Mouse (Mus musculus): ENCODE results near the gene Ano4.

The Ano4 gene

GRCm38 (mm10) chr10:89344491-89345195 lies at the start of gene Ano4:
Ano4 (minus strand) TSS chr10:89344762.
- DNase-seq (ENCODE audit: extremely low read depth, low read depth), result no peak

DNA sequence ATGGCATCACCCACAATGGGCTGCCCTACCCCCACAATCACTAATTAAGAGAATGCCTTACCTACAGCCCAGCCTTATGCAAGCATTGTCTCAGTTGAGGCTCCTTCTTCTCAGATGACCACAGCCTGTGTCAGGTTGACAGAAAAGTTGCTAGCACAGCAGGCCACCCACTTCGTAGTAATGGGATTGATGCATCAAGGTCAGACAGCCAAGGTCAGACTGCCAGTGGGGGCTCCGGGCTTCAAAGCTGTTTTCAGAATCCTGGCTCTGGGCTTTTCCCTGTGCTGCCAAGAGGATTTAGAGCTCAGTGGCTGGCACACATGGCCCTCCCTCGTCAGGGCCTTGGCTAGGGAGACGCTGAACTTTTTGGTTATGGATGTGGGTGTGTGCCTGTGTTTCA lies 48.1 kb upstream of the Ano4 start:
- no peak for DNase-seq (ENCODE audit: extremely low read depth, low read depth)

DNA sequence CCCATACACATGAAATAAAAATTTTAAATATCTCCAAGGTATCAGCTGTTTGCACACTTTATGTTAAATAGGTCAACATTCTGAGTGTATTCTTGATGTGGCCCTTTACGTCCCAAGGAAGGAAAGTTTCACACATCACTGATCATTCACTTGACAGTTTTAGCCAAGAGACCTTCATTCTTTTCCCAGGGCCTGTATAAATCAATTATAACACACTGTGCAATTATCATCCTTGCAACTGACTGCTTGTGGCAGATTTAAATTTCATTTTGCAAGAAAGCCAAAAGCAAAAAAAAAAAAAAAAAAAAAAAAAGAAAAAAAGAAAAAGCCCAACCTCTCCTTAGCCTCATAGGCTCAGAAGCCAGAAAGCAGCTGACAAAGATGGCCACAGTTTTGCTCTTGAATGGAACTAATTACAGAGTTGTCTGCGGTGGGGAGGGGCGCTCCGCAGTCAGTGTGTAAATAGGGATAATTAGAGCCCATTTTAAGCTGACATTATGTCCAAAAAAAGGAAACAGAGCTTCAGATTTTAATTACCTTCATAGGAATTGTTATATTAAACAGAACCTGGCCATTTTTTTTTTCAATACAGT lies 47.1 kb upstream of the Ano4 start:
- no peak for DNase-seq (ENCODE audit: extremely low read depth, low read depth)

GRCm38 (mm10) chr10:89386461-89386860 lies 41.9 kb upstream of the Ano4 start:
- no peak for DNase-seq (ENCODE audit: extremely low read depth, low read depth)

DNA sequence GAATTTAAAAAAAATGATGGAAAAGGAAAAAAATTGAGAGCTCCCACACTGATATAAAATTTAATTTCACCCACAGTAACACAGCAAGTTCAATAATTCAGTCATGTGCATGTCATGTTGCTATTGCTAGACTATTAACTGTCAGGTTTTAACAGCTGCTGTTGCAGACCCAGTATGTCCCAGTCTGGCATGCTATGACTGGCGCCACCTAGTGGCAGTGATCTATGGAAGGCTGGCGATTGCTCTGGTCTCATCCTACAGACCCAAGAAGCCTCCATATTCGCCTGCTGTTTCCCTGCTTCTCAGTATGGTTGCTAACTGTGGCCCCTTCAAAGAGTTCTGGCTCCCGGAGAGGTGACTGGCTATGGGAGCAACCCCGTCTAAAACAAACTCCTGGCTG lies 38.9 kb upstream of the Ano4 start:
- DNase-seq (ENCODE audit: extremely low read depth, low read depth), result peak; percentile 57

- no peak for DNase-seq (ENCODE audit: extremely low read depth, low read depth)
Observed at GRCm38 (mm10) chr10:89377750-89378149, 33.2 kb upstream of the Ano4 start.

DNA sequence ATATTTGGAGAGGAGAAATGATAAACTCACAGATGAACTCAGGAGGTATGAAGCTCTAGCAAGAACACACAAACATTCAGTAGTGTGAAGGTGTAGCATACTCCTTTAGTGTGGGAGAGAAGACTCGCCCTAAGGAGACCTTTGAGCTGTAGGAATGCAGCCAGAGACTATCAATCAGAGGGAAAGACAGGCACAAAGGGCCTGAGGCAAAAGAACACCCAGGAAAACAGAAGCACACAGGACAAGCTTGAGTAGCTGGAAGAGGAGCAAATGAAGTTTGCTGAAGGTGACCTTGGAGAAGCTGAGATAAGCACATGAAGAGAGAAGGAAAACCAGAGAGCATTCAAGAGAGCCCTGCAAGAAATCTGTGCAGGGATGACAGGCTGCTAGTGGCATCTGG lies 25.5 kb upstream of the Ano4 start:
- no peak for DNase-seq (ENCODE audit: extremely low read depth, low read depth)

- DNase-seq (ENCODE audit: extremely low read depth, low read depth), result no peak
Observed at GRCm38 (mm10) chr10:89358933-89359332, 14.4 kb upstream of the Ano4 start.

GRCm38 (mm10) chr10:89354639-89355038 lies 10.1 kb upstream of the Ano4 start:
- no peak for DNase-seq (ENCODE audit: extremely low read depth, low read depth)

GRCm38 (mm10) chr10:89351416-89351815 lies 6.9 kb upstream of the Ano4 start:
- DNase-seq (ENCODE audit: extremely low read depth, low read depth), result no peak

DNA sequence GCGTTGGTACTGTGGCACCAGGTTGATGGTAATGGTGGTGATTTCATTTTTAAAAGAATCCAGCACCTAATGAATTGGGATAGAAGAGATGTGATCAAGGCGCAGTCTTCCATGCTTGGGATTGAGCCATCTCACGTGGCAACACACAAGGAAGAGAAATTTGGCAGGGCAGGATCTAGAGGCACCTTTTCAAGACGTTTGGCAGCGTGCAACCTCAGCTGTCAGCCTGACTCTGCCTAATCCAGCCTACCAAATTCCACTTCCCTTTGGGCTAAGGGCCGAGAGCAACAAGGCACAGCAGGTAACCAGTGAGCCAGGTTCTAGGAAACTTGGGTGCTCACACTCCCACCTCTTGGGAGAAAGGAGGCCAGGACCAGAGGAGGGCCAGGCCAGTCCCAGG lies 1.0 kb upstream of the Ano4 start:
- no peak for DNase-seq (ENCODE audit: extremely low read depth, low read depth)

GRCm38 (mm10) chr10:89345196-89345533 lies 603 bp upstream of the Ano4 start:
- DNase-seq (ENCODE audit: extremely low read depth, low read depth), result no peak

DNA sequence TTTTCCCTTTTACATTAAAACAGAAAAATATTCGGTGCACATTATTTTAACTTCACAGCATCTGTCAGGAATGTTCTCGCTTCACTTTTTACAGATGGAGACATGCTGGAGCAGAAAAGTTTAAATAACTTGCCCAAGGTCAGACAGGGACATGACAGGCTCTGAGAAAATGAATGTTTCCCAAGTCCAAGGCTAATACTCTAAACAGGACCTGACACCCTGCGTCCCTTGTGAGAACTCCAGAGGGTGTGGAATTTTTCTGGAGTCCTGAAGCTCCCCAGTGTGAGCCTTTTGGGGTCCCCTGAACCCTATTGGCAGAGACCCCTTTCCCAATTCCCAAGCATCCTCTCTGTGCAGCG lies 451 bp downstream of the Ano4 start:
- DNase-seq (ENCODE audit: extremely low read depth, low read depth), result no peak

GRCm38 (mm10) chr10:89343716-89344115 lies 846 bp downstream of the Ano4 start:
- DNase-seq (ENCODE audit: extremely low read depth, low read depth), result no peak

DNA sequence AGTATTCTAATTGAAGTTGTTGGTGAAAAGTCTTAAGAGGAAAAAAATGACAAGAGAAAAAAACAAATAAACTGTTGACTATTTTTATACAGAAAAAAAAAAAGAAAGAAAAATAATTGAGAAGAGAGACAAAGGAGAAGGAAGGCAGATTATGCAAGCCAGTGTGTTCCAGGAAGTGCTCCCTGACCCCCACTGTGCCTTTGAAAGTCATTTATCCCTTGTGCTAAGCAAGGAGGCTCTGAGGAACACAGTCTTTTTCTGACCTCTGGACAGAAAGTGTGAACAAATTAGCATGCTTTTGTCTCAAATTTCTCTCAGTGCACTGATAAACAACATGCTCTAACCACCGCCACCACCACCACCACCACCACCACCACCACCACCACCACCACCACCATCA lies 14.3 kb downstream of the Ano4 start:
- no peak for DNase-seq (ENCODE audit: extremely low read depth, low read depth)

DNA sequence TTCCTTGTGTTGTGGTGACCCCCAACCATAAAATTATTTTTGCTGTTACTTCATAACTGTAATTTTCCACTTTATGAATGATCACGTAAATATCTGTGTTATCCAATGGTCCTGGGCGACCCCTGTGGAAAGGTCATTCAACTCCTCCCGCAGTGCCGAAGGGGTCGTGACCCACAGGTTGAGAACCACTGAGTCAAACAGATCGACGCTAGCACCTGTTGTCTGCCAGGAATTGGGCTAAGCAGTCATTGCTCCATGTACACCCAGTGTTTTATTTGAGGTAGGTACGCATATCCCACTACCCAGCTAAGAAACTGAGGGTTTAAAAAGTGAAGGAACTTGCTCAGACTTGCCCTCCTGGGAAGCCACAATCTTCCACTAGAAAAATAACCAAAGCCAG lies 14.8 kb downstream of the Ano4 start:
- DNase-seq (ENCODE audit: extremely low read depth, low read depth), result no peak

DNA sequence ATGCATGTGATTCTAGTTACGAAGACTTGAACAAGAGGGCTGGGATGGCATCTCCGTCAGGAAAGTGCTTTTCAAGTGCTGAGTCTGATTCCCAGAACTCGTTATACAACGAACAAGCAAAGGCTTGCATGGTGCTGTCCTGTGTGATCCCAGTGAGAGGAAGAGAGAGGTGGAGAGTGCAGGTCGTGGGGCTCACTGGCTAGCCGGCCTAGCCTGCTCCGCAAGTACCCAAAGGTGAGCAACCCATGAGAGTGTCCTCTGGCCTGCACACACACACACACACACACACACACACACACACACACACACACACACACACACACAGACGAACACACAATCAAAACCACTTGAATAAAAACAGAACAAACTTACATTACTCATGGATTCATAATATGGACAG lies 15.7 kb downstream of the Ano4 start:
- DNase-seq (ENCODE audit: extremely low read depth, low read depth), result no peak

- peak; percentile 21 for DNase-seq (ENCODE audit: extremely low read depth, low read depth)
Observed at GRCm38 (mm10) chr10:89327004-89327511, 17.5 kb downstream of the Ano4 start.

DNA sequence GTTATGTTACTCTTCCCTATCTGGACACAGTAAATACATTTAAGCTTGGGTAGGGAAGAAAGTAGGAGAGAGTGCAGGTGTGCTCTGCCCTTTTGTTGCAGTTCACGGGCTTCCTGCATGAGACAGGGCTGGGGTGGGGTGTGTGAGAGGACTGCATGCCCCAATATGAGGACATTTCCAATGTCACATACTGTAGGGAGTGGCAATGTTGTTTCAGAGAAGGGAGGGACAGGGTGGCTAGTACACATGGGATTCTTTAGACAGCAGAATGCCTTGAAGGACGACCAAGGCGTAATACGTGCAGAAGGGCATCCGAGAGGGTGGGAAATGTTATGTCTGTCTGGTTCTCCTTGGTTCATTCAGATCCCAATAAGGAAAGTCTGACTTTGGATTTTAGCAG lies 18.2 kb downstream of the Ano4 start:
- no peak for DNase-seq (ENCODE audit: extremely low read depth, low read depth)

DNA sequence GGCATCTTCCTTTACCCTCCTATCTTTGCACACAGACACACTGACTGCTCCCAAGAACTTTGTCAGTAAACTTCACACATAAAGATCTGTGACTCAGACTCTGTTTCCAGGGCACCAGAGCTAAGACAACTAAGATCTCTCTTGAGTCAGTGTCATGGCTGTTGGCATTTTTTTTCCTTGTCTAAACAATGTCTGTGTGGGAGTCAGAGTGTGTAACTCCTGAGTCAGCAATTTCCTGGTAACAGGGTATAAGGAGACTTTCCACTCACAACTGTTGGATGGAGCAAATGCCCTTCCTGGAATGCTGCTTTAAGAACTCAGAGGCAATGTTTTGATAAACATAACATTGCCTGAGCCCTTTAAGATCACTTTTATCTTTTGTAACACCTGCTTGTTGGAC lies 37.0 kb downstream of the Ano4 start:
- DNase-seq (ENCODE audit: extremely low read depth, low read depth), result no peak

DNA sequence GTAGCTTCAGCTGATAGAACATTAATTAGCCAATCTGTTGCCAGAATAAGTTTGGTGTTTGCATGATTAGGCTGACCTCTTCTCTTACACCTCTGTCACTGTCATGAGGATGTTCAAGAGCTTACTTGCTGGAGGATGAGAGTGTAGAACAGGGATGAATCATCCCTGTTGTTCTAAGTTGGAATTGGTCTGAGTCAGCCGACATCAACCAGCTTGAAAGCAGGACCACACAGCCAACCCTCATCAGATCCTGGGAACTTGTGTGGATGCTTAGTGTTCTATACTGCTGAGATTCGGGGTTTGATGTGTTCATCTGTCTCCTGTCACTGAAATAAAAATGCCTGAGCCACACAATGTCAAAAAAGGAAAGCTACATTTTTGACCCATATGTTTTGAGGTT lies 44.2 kb downstream of the Ano4 start:
- DNase-seq (ENCODE audit: extremely low read depth, low read depth), result no peak

- no peak for DNase-seq (ENCODE audit: extremely low read depth, low read depth)
Observed at GRCm38 (mm10) chr10:89292784-89293183, 51.8 kb downstream of the Ano4 start.

GRCm38 (mm10) chr10:89290698-89291097 lies 53.9 kb downstream of the Ano4 start:
- DNase-seq (ENCODE audit: extremely low read depth, low read depth), result no peak
